Comparison of ENCODE assay signal across 21 mouse cellular contexts in the genomic region with DNA sequence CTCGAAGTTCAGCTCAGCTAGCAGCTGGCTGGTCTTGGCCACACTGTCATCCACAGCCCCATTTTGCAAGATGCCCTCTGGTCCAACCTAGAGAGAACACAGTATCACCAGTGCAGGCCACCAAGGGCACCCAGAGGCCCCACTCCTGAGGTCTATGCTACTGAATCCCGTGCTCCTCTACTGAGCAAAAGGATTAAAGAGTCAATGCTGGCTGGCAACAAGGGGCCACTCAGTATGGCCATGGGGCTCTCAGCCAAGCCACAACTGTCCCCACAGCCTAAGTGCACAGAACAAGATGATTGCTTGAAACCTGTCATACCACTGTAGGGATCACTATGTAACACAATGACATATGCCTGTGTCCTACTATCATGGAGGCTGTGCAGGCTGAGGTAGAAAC. TPM values are rescaled to one million over a fixed set of nuclear protein-coding genes. Genes with fewer than 3 reads are reported as not detected.
DNase-seq lines count a peak whose midpoint lies in the region; ATAC-seq and TF ChIP-seq lines count a peak whose summit lies in the region.
"Had no signal": no experiment of that assay in that cellular context is flagged by ENCODE, and none has a peak within 500 bp of the region (broad histone marks: within the 10 kb centered on the region; RNA-seq: fewer than 3 reads in every experiment).

No protein-coding gene starts in this region.

- H3K79me2 ChIP-seq in liver, adult 2 months (ENCODE audit: control insufficient read depth, insufficient read depth, low read length): peaks cover 39% of the 10 kb centered on the region

- no peak for TF ChIP-seq CTCF in liver, adult 2 months (IDR thresholded peaks at IDR 0.05; ENCODE audit: low read depth, low read length)

- no peak for ATAC-seq in neural tube, embryonic 13.5 days (ENCODE audit: low read depth)
- no peak for ATAC-seq in neural tube, embryonic 15.5 days (ENCODE audit: low FRiP score)
- ATAC-seq: CD4-positive, CD25-positive, alpha-beta regulatory T cell, adult 4 months; inflammation-experienced regulatory T-cells, adult 6 months had no signal

- H3K27ac ChIP-seq in liver, adult 2 months (replicated peaks; ENCODE audit: insufficient read depth, low read depth, low read length): no peak overlapping the region
- no peak overlapping the region for H3K27ac ChIP-seq in neural tube, embryonic 13.5 days (replicated peaks)
- H3K27ac ChIP-seq in neural tube, embryonic 15.5 days (replicated peaks): no peak overlapping the region
- H3K27ac ChIP-seq: forebrain, embryonic 12.5 days; hindbrain, embryonic 10.5 days; kidney, postnatal 0 days; left cerebral cortex, adult 2 months had no signal

- no peaks in the 10 kb centered on the region for H3K27me3 ChIP-seq in liver, adult 2 months (ENCODE audit: control insufficient read depth, insufficient read depth, low read length)
- no peaks in the 10 kb centered on the region for H3K27me3 ChIP-seq in neural tube, embryonic 13.5 days
- no peaks in the 10 kb centered on the region for H3K27me3 ChIP-seq in neural tube, embryonic 15.5 days (replicated peaks)
- H3K27me3 ChIP-seq: forebrain, embryonic 12.5 days; heart, embryonic 12.5 days had no signal

- no peak overlapping the region for H3K4me2 ChIP-seq in neural tube, embryonic 13.5 days
- H3K4me2 ChIP-seq in neural tube, embryonic 15.5 days: no peak overlapping the region
- H3K4me2 ChIP-seq: forebrain, embryonic 12.5 days; heart, embryonic 12.5 days had no signal

- no peak overlapping the region for H3K9ac ChIP-seq in liver, adult 2 months (ENCODE audit: low read depth, low read length)
- 0 out of 2 replicates have a peak overlapping the region, but pooled peaks have one; percentile 12 for H3K9ac ChIP-seq in neural tube, embryonic 13.5 days
- H3K9ac ChIP-seq in neural tube, embryonic 15.5 days (replicated peaks): no peak overlapping the region
- H3K9ac ChIP-seq: forebrain, embryonic 12.5 days; heart, embryonic 12.5 days had no signal

- no peaks in the 10 kb centered on the region for H3K9me3 ChIP-seq in neural tube, embryonic 13.5 days
- no peaks in the 10 kb centered on the region for H3K9me3 ChIP-seq in neural tube, embryonic 15.5 days (replicated peaks)
- H3K9me3 ChIP-seq: forebrain, embryonic 12.5 days; heart, embryonic 12.5 days; hindbrain, embryonic 10.5 days had no signal

- peak; percentile 38 for DNase-seq in adrenal gland, postnatal 14 days
- no peak for DNase-seq in adrenal gland, adult 18-20 months (ENCODE audit: low spot score in 2 of 2)
- peak; percentile 58 for DNase-seq in liver, adult 2 months (ENCODE audit: extremely low read depth, low read depth, low spot score)
- DNase-seq in liver (no peak), MN1 (ENCODE audit: low spot score) (no peak)
- DNase-seq in ovary, postnatal 10 days (ENCODE audit: low spot score): no peak
- DNase-seq: gastrocnemius, postnatal 25 days; kidney, adult 2 months; lung, adult 2 months had no signal

- peaks cover 18% of the 10 kb centered on the region for H3K36me3 ChIP-seq in liver, adult 2 months (ENCODE audit: control insufficient read depth, insufficient read depth, low read length)
- H3K36me3 ChIP-seq in neural tube, embryonic 13.5 days: peaks cover 60% of the 10 kb centered on the region
- peaks cover 48% of the 10 kb centered on the region for H3K36me3 ChIP-seq in neural tube, embryonic 15.5 days

- WGBS in liver, adult 2 months: 17% methylated on average over 2 of the region's 2 CpGs
- WGBS in neural tube, embryonic 13.5 days: 94% methylated on average over 2 of the region's 2 CpGs
- 88% methylated on average over 2 of the region's 2 CpGs for WGBS in neural tube, embryonic 15.5 days

- no peak overlapping the region for H3K4me3 ChIP-seq in liver, adult 2 months (ENCODE audit: insufficient read depth, low read depth, low read length)
- H3K4me3 ChIP-seq in neural tube, embryonic 13.5 days: no peak overlapping the region
- H3K4me3 ChIP-seq in neural tube, embryonic 15.5 days (replicated peaks): no peak overlapping the region
- H3K4me3 ChIP-seq: erythroblast, embryonic 14.5 days; forebrain, embryonic 12.5 days; heart, embryonic 12.5 days; hindbrain, embryonic 10.5 days; left cerebral cortex, adult 2 months had no signal

- H3K4me1 ChIP-seq in liver, adult 2 months (ENCODE audit: control insufficient read depth, insufficient read depth, low read length): peaks cover 18% of the 10 kb centered on the region
- peaks cover 17% of the 10 kb centered on the region for H3K4me1 ChIP-seq in neural tube, embryonic 13.5 days (replicated peaks)
- peaks cover 15% of the 10 kb centered on the region for H3K4me1 ChIP-seq in neural tube, embryonic 15.5 days

- no peak for TF ChIP-seq POLR2A in liver, adult 2 months (IDR thresholded peaks at IDR 0.05; ENCODE audit: extremely low read depth, insufficient read depth, low read length)

RNA-seq across cellular contexts. Expression of gene Upf1, which starts 8.8 kb away (rescaled TPM):
- 64.0 and 64.4 TPM in 2 replicates for total RNA-seq in adrenal gland, postnatal 14 days (2021)
- total RNA-seq in adrenal gland, adult 18-20 months (2021): 10 to 100 TPM; 64.0 to 70.2 TPM
- total RNA-seq in liver, adult 2 months (2014; rRNA removed): 19.0 and 26.3 TPM in 2 replicates
- 20.3 and 22.3 TPM in 2 replicates for polyA plus RNA-seq in liver, adult 2 months (2012; rRNA removed)
- 16.3 and 17.3 TPM in 2 replicates for polyA plus RNA-seq in neural tube, embryonic 13.5 days (2015; fragmentation: Nextera tagmentation; extraction: Ambion mirVana)
- polyA plus RNA-seq in neural tube, embryonic 15.5 days (2015; fragmentation: Nextera tagmentation; extraction: Ambion mirVana): 11.8 and 12.6 TPM in 2 replicates

RNA-seq across cellular contexts. Expression of gene Gdf1, which starts 14.7 kb away (rescaled TPM):
- total RNA-seq in adrenal gland, postnatal 14 days (2021): 0.41 and 1.2 TPM in 2 replicates
- total RNA-seq in adrenal gland, adult 18-20 months (2021): not detected
- total RNA-seq in liver, adult 2 months (2014; rRNA removed): not detected in 2 replicates
- polyA plus RNA-seq in liver, adult 2 months (2012; rRNA removed): not detected in 2 replicates
- 2.4 and 3.3 TPM in 2 replicates for polyA plus RNA-seq in neural tube, embryonic 13.5 days (2015; fragmentation: Nextera tagmentation; extraction: Ambion mirVana)
- polyA plus RNA-seq in neural tube, embryonic 15.5 days (2015; fragmentation: Nextera tagmentation; extraction: Ambion mirVana): 7.9 and 9.8 TPM in 2 replicates
- total RNA-seq: common myeloid progenitor, adult 5-6 weeks; monocyte, adult 5-6 weeks had no signal
- polyA plus RNA-seq: kidney, adult 2 months had no signal

RNA-seq across cellular contexts. Expression of gene Cers1, which starts 28.7 kb away (rescaled TPM):
- total RNA-seq in adrenal gland, postnatal 14 days (2021): 1.9 and 2.9 TPM in 2 replicates
- total RNA-seq in adrenal gland, adult 18-20 months (2021): 1 to 10 TPM; 2.0 to 2.5 TPM
- not detected in 2 replicates for total RNA-seq in liver, adult 2 months (2014; rRNA removed)
- 0.04 TPM in 2 replicates for polyA plus RNA-seq in liver, adult 2 months (2012; rRNA removed)
- 23.3 and 26.2 TPM in 2 replicates for polyA plus RNA-seq in neural tube, embryonic 13.5 days (2015; fragmentation: Nextera tagmentation; extraction: Ambion mirVana)
- 35.5 and 42.4 TPM in 2 replicates for polyA plus RNA-seq in neural tube, embryonic 15.5 days (2015; fragmentation: Nextera tagmentation; extraction: Ambion mirVana)
- total RNA-seq: common myeloid progenitor, adult 5-6 weeks; monocyte, adult 5-6 weeks had no signal
- polyA plus RNA-seq: CD4-positive, CD25-positive, alpha-beta regulatory T cell, adult 4 months; erythroblast, embryonic 14.5 days; inflammation-experienced regulatory T-cells, adult 6 months had no signal

RNA-seq across cellular contexts. Expression of gene Comp, which starts 29.1 kb away (rescaled TPM):
- 1.4 TPM in 1 of 2 replicates, not detected in the other for total RNA-seq in adrenal gland, postnatal 14 days (2021)
- under 1 TPM in 1 of 2 experiments, not detected in 1; 0.35 TPM for total RNA-seq in adrenal gland, adult 18-20 months (2021)
- total RNA-seq in liver, adult 2 months (2014; rRNA removed): not detected in 2 replicates
- polyA plus RNA-seq in liver, adult 2 months (2012; rRNA removed): 0.24 TPM in 1 of 2 replicates, not detected in the other
- polyA plus RNA-seq in neural tube, embryonic 13.5 days (2015; fragmentation: Nextera tagmentation; extraction: Ambion mirVana): 0.55 and 1.8 TPM in 2 replicates
- polyA plus RNA-seq in neural tube, embryonic 15.5 days (2015; fragmentation: Nextera tagmentation; extraction: Ambion mirVana): 3.1 and 6.4 TPM in 2 replicates
- polyA plus RNA-seq: erythroblast, embryonic 14.5 days had no signal

RNA-seq across cellular contexts. Expression of gene Cope, which starts 42.0 kb away (rescaled TPM):
- total RNA-seq in adrenal gland, postnatal 14 days (2021): 215 and 222 TPM in 2 replicates
- total RNA-seq in adrenal gland, adult 18-20 months (2021): 100 to 1,000 TPM; 185 to 205 TPM
- total RNA-seq in liver, adult 2 months (2014; rRNA removed): 169 and 197 TPM in 2 replicates
- polyA plus RNA-seq in liver, adult 2 months (2012; rRNA removed): 327 and 394 TPM in 2 replicates
- polyA plus RNA-seq in neural tube, embryonic 13.5 days (2015; fragmentation: Nextera tagmentation; extraction: Ambion mirVana): 271 and 278 TPM in 2 replicates
- polyA plus RNA-seq in neural tube, embryonic 15.5 days (2015; fragmentation: Nextera tagmentation; extraction: Ambion mirVana): 299 and 314 TPM in 2 replicates

Comparison
In these comparisons a context has a peak if more than half of its experiments do, and no peak if none do; other contexts are left out.
1. DNase-seq: peak in adrenal gland, postnatal 14 days (single experiment) and liver, adult 2 months (single experiment); none in adrenal gland, adult 18-20 months (0 of 2), liver (single experiment), MN1 (single experiment) and ovary, postnatal 10 days (single experiment).